Mouse (Mus musculus) midbrain, embryonic 16.5 days (tissue): Measurements from ENCODE around the gene Crisp2. TPM values are rescaled to one million over a fixed set of nuclear protein-coding genes. Genes with fewer than 3 reads are reported as not detected.
"Not testable (repeated sequence)": the region's sequence is repeated elsewhere in the genome, so short reads cannot be mapped to it uniquely, and the experiment has no call there.

Source experiments
- ATAC-seq: fragments of 200-750 bp; cut with Nextera tagmentation; 2 replicates; pipeline ENCODE4 v1.8.0; 2017; ENCODE audit warnings: moderate TSS enrichment
- H3K27ac ChIP-seq: fragments of 300-500 bp; sonication (generic); 2 replicates; pipeline ENCODE4 v1.5.1; 2014; ENCODE audit warnings: mild to moderate bottlenecking, low read length, mixed read lengths
- H3K27me3 ChIP-seq: fragments of 300-500 bp; sonication (generic); 2 replicates; pipeline ENCODE4 v1.6.1; 2014; ENCODE audit warnings: low read depth, low read length, mixed read lengths; ENCODE audit not compliant: control insufficient read depth, insufficient read depth
- H3K36me3 ChIP-seq: fragments of 300-500 bp; sonication (generic); 2 replicates; pipeline ENCODE4 v1.6.1; 2014; ENCODE audit warnings: mild to moderate bottlenecking, low read length, moderate library complexity, mixed read lengths; ENCODE audit not compliant: control insufficient read depth, insufficient read depth
- H3K4me1 ChIP-seq: fragments of 300-500 bp; sonication (generic); 2 replicates; pipeline ENCODE4 v1.6.1; 2014; ENCODE audit warnings: mild to moderate bottlenecking, low read length, mixed read lengths; ENCODE audit not compliant: control insufficient read depth, insufficient read depth
- H3K4me2 ChIP-seq: fragments of 300-500 bp; sonication (generic); 2 replicates; pipeline ENCODE4 v1.6.1; 2014; ENCODE audit warnings: mild to moderate bottlenecking, low read length, mixed read lengths
- H3K4me3 ChIP-seq: fragments of 300-500 bp; sonication (generic); 2 replicates; pipeline ENCODE4 v1.5.1; 2014; ENCODE audit warnings: low read depth, mild to moderate bottlenecking, low read length, moderate library complexity, mixed read lengths
- H3K9ac ChIP-seq: fragments of 300-500 bp; sonication (generic); 2 replicates; pipeline ENCODE4 v1.6.1; 2014; ENCODE audit warnings: low read depth, low read length, mixed read lengths
- H3K9me3 ChIP-seq: fragments of 300-500 bp; sonication (generic); replicated peaks from 2 replicates; pipeline ENCODE4 v1.6.1; 2014; ENCODE audit warnings: mild to moderate bottlenecking, low read length, mixed read lengths; ENCODE audit not compliant: control insufficient read depth, poor library complexity, severe bottlenecking
- WGBS: fragments of 180-500 bp; shearing (Covaris S2); extraction: QIAGEN DNeasy Blood & Tissue Kit; methylation state at CpG from one replicate; pipeline ENCODE4 v1.1.7; 2014; 5-methylcytosine and 5-hydroxymethylcytosine counted together
- polyA plus RNA-seq: library from polyadenylated mRNA; unstranded; fragments of >200 nt; fragmentation: Nextera tagmentation; extraction: Ambion mirVana; gene quantifications from 2 replicates; pipeline ENCODE4 v1.2.1, GENCODE M21; 2015

Gene Crisp2
- polyA plus RNA-seq, 1 experiment from 2014 or later = not detected

- no peaks in the 10 kb centered on the region for H3K9me3 ChIP-seq
- no peak overlapping the region for H3K9ac ChIP-seq
- no peak for ATAC-seq
- H3K36me3 ChIP-seq = no peaks in the 10 kb centered on the region
- WGBS = 78% methylated on average over 4 of the region's 4 CpGs
- no peak overlapping the region for H3K27ac ChIP-seq
- no peaks in the 10 kb centered on the region for H3K4me1 ChIP-seq
- H3K27me3 ChIP-seq = no peaks in the 10 kb centered on the region
- H3K4me2 ChIP-seq = no peak overlapping the region
- no peak overlapping the region for H3K4me3 ChIP-seq
Observed at GRCm38 (mm10) chr17:40731724-40732123, 75.1 kb downstream of the Crisp2 start.

- Histone ChIP-seq H3K36me3 (no peaks in the 10 kb centered on the region), H3K27ac (no peak overlapping the region), H3K27me3 (no peaks in the 10 kb centered on the region), H3K9me3 (no peaks in the 10 kb centered on the region), H3K4me1 (no peaks in the 10 kb centered on the region), H3K4me3 (no peak overlapping the region), H3K4me2 (no peak overlapping the region), H3K9ac (no peak overlapping the region)
- WGBS = 82% methylated on average over 2 of the region's 2 CpGs
- no peak for ATAC-seq
Observed at GRCm38 (mm10) chr17:40731296-40731695, 75.5 kb downstream of the Crisp2 start.

GRCm38 (mm10) chr17:40726820-40727219 lies 80.0 kb downstream of the Crisp2 start, which contains the start of gene Esp1:
Gene Esp1 (plus strand): TSS chr17:40727120.
- Histone ChIP-seq H3K9me3 (no peaks in the 10 kb centered on the region), H3K27me3 (no peaks in the 10 kb centered on the region), H3K4me1 (no peaks in the 10 kb centered on the region), H3K4me3 (no peak within 1 kb of the TSS), H3K36me3 (no peaks in the 10 kb centered on the region), H3K4me2 (no peak within 1 kb of the TSS), H3K27ac (no peak within 1 kb of the TSS), H3K9ac (no peak within 1 kb of the TSS)
- no peak for ATAC-seq
- 89% methylated on average over 2 of the region's 2 CpGs for WGBS

- not testable (repeated sequence) for H3K27ac ChIP-seq, H3K4me2 ChIP-seq, H3K9ac ChIP-seq, H3K36me3 ChIP-seq, H3K4me1 ChIP-seq, H3K4me3 ChIP-seq, ATAC-seq, H3K9me3 ChIP-seq, H3K27me3 ChIP-seq
Observed at GRCm38 (mm10) chr17:40717055-40717454, 89.7 kb downstream of the Crisp2 start.

GRCm38 (mm10) chr17:40716273-40716672 lies 90.5 kb downstream of the Crisp2 start:
- Histone ChIP-seq H3K4me1 (no peaks in the 10 kb centered on the region), H3K9me3 (no peaks in the 10 kb centered on the region), H3K27ac (no peak overlapping the region), H3K4me3 (no peak overlapping the region), H3K9ac (no peak overlapping the region), H3K36me3 (no peaks in the 10 kb centered on the region), H3K27me3 (no peaks in the 10 kb centered on the region), H3K4me2 (no peak overlapping the region)
- ATAC-seq = no peak

Other genes with a start within 250 kb of the Crisp2 start
- not detected in 2 replicates for gene Esp6, start 245.5 kb downstream of the Crisp2 start, polyA plus RNA-seq
- gene Esp4, start 208.4 kb downstream of the Crisp2 start, polyA plus RNA-seq = not detected in 2 replicates
- gene Esp3, start 174.9 kb downstream of the Crisp2 start, polyA plus RNA-seq = not detected in 2 replicates
- not detected in 2 replicates for gene Esp1, start 79.9 kb downstream of the Crisp2 start, polyA plus RNA-seq
- gene Rhag, start 4.1 kb upstream of the Crisp2 start, polyA plus RNA-seq = 0.15 and 0.17 TPM in 2 replicates
- gene 9130008F23Rik, start 73.6 kb upstream of the Crisp2 start, polyA plus RNA-seq = 0.37 and 1.1 TPM in 2 replicates
- gene Glyatl3, start 107.3 kb upstream of the Crisp2 start, polyA plus RNA-seq = not detected in 2 replicates
- 18.7 and 19.6 TPM in 2 replicates for gene Mut, start 127.7 kb upstream of the Crisp2 start, polyA plus RNA-seq
- 8.5 and 9.0 TPM in 2 replicates for gene Cenpq, start 128.0 kb upstream of the Crisp2 start, polyA plus RNA-seq